Mouse (Mus musculus) liver, embryonic 12.5 days (tissue): Measurements from ENCODE around the gene Smg8. TPM values are rescaled to one million over a fixed set of nuclear protein-coding genes. Genes with fewer than 3 reads are reported as not detected.

ENCODE experiments used
- ATAC-seq: fragments of 200-750 bp; cut with Nextera tagmentation; 2 replicates; pipeline ENCODE4 v1.8.0; 2017; ENCODE audit warnings: moderate number of reproducible peaks, mild to moderate bottlenecking, moderate library complexity
- H3K27ac ChIP-seq: fragments of 300-500 bp; sonication (generic); 2 replicates; pipeline ENCODE4 v1.5.1; 2016; ENCODE audit warnings: mild to moderate bottlenecking
- H3K27me3 ChIP-seq: fragments of 300-500 bp; sonication (generic); replicated peaks from 2 replicates; pipeline ENCODE4 v1.6.1; 2016; ENCODE audit warnings: mild to moderate bottlenecking, moderate library complexity
- H3K36me3 ChIP-seq: fragments of 300-500 bp; sonication (generic); 2 replicates; pipeline ENCODE4 v1.6.1; 2016; ENCODE audit warnings: mild to moderate bottlenecking, moderate library complexity
- H3K4me1 ChIP-seq: fragments of 300-500 bp; sonication (generic); 2 replicates; pipeline ENCODE4 v1.6.1; 2016
- H3K4me2 ChIP-seq: fragments of 300-500 bp; sonication (generic); 2 replicates; pipeline ENCODE4 v1.6.1; 2016; ENCODE audit warnings: mild to moderate bottlenecking, moderate library complexity
- H3K4me3 ChIP-seq: fragments of 300-500 bp; sonication (generic); 2 replicates; pipeline ENCODE4 v1.5.1; 2016; ENCODE audit warnings: mild to moderate bottlenecking, moderate library complexity
- H3K9ac ChIP-seq: fragments of 300-500 bp; sonication (generic); 2 replicates; pipeline ENCODE4 v1.6.1; 2016; ENCODE audit warnings: mild to moderate bottlenecking, moderate library complexity
- H3K9me3 ChIP-seq: fragments of 300-500 bp; sonication (generic); replicated peaks from 2 replicates; pipeline ENCODE4 v1.6.1; 2016; ENCODE audit warnings: mild to moderate bottlenecking, moderate library complexity
- WGBS: fragments of 180-500 bp; shearing (Covaris S2); methylation state at CpG from one replicate; pipeline ENCODE4 v1.1.7; 2016; ENCODE audit not compliant: insufficient replicate concordance; 5-methylcytosine and 5-hydroxymethylcytosine counted together
- polyA plus RNA-seq: library from polyadenylated mRNA; unstranded; fragments of >200 nt; fragmentation: Nextera tagmentation; extraction: Ambion mirVana; gene quantifications from 2 replicates; pipeline ENCODE4 v1.2.1, GENCODE M21; 2016

Smg8 gene
- 12.9 and 14.8 TPM in 2 replicates for polyA plus RNA-seq

DNA sequence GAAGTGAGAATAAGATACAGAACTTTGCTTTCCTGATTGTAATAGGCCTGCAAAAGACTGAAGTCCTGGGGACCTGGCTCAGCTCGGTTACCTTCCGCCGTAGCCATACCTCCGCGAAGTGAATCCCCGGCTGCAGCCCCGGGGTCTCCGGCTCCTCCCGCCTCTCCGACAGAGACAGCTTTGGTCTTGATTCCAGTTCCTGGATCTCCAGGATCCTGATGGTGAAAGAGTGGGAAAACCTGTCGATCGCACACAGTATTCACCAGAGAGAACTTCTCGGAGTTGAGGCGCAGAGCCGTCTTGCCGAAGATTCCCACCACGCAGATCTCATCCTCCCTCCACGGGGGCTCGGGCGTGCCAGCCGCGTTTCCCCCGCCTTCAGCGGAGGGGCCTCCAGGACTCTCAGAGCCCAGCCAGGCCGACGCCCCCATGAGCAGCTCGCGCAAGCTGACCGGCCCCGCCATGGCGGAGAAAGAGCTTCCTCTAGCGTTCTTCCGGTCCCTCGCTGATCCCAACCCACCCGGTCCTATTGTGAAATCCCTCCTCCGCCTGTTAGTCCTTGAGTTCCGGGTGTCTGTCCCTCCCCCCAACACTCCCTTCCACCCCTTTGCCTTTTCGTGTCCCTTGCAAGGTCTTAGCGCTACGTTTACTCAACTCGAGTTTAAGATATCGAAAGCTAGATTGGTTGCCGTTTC lies at the start of gene Smg8:
Gene Smg8 (minus strand): TSS at position 485 of the 695 bp plus-strand sequence.
- peak; percentile 89 for ATAC-seq
- H3K36me3 ChIP-seq: peaks cover 59% of the 10 kb centered on the region
- no peaks in the 10 kb centered on the region for H3K9me3 ChIP-seq
- H3K4me3 ChIP-seq: peak within 1 kb of the TSS; percentile 86
- peak within 1 kb of the TSS; percentile 88 for H3K9ac ChIP-seq
- no peaks in the 10 kb centered on the region for H3K27me3 ChIP-seq
- WGBS: under 1% methylated on average over 43 of the region's 43 CpGs
- H3K4me1 ChIP-seq: peaks cover 38% of the 10 kb centered on the region
- H3K27ac ChIP-seq: peak within 1 kb of the TSS; percentile 75
- peak within 1 kb of the TSS; percentile 81 for H3K4me2 ChIP-seq

DNA sequence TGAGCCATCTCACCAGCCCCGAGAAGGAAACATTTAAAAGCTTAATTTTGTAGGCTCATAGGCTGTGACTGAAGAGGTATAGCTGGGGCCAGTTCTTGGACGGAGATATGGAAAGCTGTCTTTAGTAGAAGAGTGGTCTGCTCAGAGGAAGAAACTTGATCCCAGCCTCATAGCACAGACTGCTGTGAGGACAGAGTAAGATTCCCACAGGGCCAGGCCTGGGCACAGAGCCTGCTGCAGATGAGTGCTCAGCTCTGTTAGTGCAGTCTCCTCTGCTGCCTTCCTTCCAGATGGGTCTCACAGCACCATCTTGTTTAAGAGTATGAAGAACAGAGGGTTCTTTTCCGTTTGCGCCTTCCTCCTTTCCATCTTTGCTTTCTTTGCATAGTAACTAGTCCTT lies 49.7 kb upstream of the Smg8 start:
- Histone ChIP-seq H3K4me2 (no peak overlapping the region), H3K9me3 (no peaks in the 10 kb centered on the region), H3K9ac (no peak overlapping the region), H3K27ac (no peak overlapping the region), H3K27me3 (no peaks in the 10 kb centered on the region), H3K4me3 (no peak overlapping the region), H3K4me1 (no peaks in the 10 kb centered on the region), H3K36me3 (peaks cover 43% of the 10 kb centered on the region)
- 81% methylated on average over 4 of the region's 4 CpGs for WGBS
- no peak for ATAC-seq

GRCm38 (mm10) chr11:87126824-87127816 lies 40.5 kb upstream of the Smg8 start, which contains the start of gene Trim37:
Trim37 (plus strand) TSS chr11:87127077.
- Histone ChIP-seq H3K9ac (peak within 1 kb of the TSS; percentile 95), H3K4me3 (peak within 1 kb of the TSS; percentile 97), H3K36me3 (peaks cover 47% of the 10 kb centered on the region), H3K27me3 (no peaks in the 10 kb centered on the region), H3K9me3 (no peaks in the 10 kb centered on the region), H3K4me2 (peak within 1 kb of the TSS; percentile 87), H3K27ac (peak within 1 kb of the TSS; percentile 97), H3K4me1 (peaks cover 31% of the 10 kb centered on the region)
- under 1% methylated on average over 74 of the region's 105 CpGs for WGBS
- peak; percentile 92 for ATAC-seq

DNA sequence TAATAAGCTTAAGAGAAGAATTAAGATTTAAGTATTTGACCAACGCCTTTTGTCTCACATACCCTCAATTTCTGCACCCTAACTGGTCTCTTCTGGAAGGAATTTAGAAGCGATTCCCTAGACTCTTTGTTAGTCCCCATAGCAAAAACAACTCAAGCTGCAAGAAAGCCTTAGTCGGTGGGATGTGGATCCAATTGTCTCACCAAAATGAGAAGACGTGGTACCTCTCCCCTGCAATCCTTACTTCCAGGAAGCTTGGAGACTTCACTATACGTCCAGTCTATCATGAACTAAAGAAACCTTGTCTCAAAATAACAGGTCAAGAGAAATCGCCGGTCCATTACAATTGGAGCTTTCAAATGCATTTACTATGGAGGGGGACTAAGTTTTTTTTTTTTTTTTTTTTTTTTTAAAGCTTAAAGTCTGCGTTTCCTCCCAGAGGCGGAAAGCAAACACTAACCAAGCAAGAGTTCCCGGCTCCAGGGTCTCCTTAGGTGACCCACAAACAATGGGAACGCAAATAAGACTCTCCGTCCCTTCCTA lies 39.8 kb upstream of the Smg8 start:
- Histone ChIP-seq H3K27me3 (no peaks in the 10 kb centered on the region), H3K4me1 (peaks cover 31% of the 10 kb centered on the region), H3K36me3 (peaks cover 52% of the 10 kb centered on the region), H3K4me2 (peak overlapping the region; percentile 87), H3K9ac (peak overlapping the region; percentile 61), H3K27ac (peak overlapping the region; percentile 77), H3K9me3 (no peaks in the 10 kb centered on the region), H3K4me3 (peak overlapping the region; percentile 97)
- no peak for ATAC-seq
- WGBS: 4% methylated on average over 12 of the region's 12 CpGs

GRCm38 (mm10) chr11:87125562-87125961 lies 39.0 kb upstream of the Smg8 start:
- Histone ChIP-seq H3K27me3 (no peaks in the 10 kb centered on the region), H3K9me3 (no peaks in the 10 kb centered on the region), H3K36me3 (peaks cover 55% of the 10 kb centered on the region), H3K27ac (peak overlapping the region; percentile 45; the same call in 1 of the 2 replicates), H3K4me1 (peaks cover 31% of the 10 kb centered on the region), H3K9ac (peak overlapping the region; percentile 61), H3K4me3 (0 out of 2 replicates have a peak overlapping the region, but pooled peaks have one; percentile 97), H3K4me2 (peak overlapping the region; percentile 87)
- no peak for ATAC-seq
- 60% methylated on average over 4 of the region's 4 CpGs for WGBS

DNA sequence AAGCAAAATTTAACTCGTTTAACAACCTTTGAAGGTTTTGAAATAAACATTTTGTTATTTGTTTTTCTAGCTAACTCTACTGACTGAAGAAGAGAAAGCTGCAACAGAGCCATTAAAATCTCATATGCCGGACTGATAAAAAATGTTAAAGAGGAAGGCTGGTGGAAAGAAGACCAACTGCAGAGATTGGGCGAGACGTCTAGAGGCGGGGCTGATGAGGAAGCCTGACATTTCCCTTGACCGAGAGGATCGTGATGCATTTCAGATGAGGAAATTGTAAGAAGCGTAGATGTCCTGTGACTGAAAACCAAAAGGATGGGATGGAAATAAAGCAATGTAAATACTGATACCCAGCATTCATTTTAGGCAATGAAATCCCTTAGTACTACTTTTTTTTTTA lies 35.3 kb upstream of the Smg8 start:
- Histone ChIP-seq H3K9me3 (no peaks in the 10 kb centered on the region), H3K27me3 (no peaks in the 10 kb centered on the region), H3K36me3 (peaks cover 73% of the 10 kb centered on the region), H3K27ac (no peak overlapping the region), H3K9ac (no peak overlapping the region), H3K4me2 (no peak overlapping the region), H3K4me3 (no peak overlapping the region), H3K4me1 (peaks cover 16% of the 10 kb centered on the region)
- ATAC-seq: no peak
- 71% methylated on average over 8 of the region's 8 CpGs for WGBS

DNA sequence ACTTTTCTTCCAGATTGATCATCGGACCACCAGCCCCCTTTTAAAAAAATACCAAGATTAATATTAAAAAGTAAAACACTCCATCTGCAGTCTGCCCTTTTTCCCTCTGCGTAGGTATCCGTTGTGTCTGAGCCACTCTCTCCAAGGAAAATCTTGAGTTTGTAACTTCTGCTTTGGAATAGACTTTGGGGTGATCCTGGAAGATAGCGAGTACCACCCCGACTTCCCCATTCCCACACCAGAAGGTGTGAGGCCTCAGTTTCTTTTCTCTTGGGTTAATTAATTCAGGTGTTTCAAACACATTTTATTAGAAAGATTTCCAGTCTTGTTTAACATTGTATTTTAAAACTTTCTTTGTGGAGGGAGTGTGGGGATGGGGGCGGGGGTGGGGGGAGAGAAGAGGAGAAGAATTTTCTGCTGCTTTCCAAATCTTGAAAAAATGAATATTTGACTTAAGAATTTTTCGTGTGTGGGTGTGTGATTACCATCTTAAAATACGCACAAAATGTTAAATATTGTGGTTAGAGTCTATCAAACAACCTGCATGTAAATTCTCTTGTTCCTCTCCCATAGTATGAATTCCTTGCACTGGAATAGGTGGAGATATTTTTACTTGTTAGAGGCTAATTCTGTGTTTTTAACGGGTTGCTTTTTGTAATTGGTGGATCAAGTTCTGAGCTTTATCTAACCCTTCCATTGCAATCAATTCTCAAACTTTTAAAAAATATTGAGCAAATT lies 23.8 kb upstream of the Smg8 start:
- no peaks in the 10 kb centered on the region for H3K27me3 ChIP-seq
- no peaks in the 10 kb centered on the region for H3K9me3 ChIP-seq
- no peak for ATAC-seq
- peak overlapping the region; percentile 91 for H3K27ac ChIP-seq
- H3K4me2 ChIP-seq: peak overlapping the region; percentile 72
- H3K4me1 ChIP-seq: peaks cover 28% of the 10 kb centered on the region
- WGBS: 6% methylated on average over 9 of the region's 9 CpGs
- peak overlapping the region; percentile 96 for H3K9ac ChIP-seq
- H3K36me3 ChIP-seq: peaks cover 55% of the 10 kb centered on the region
- H3K4me3 ChIP-seq: peak overlapping the region; percentile 91

DNA sequence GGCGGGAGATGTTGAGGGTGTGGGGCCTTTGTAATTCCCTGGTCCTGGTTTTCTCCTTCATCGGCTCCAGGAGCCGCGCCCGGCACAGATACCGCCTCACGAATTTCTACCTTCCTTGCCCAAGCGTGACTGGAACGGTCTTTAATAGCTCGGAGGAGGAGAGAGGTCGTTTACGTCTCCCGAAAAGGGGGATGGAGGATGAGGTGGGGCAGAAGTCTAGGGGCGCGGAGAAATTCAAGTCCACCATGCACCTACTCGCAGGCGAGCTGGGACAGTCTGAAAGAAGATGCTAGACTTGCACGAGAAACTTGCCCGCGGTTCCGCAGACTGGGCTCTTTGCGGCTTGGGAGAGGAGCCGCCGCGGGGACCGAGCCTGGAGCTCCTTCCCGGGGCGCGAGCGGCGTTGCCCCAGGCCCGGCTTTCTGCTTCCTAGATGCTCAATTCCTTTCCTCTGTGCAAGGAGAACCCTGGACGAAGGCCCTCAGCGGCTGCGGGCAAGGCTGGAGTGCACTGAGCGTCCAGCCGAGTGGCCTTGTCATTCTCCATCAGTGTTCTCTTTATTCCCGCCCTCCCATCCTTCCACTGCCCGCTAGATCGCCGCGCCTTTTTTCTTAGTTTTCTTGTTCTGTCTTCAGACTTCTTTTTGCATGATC lies 23.1 kb upstream of the Smg8 start:
- Histone ChIP-seq H3K9me3 (no peaks in the 10 kb centered on the region), H3K9ac (peak overlapping the region; percentile 96), H3K4me1 (peaks cover 28% of the 10 kb centered on the region), H3K27me3 (no peaks in the 10 kb centered on the region), H3K27ac (peak overlapping the region; percentile 91), H3K4me2 (peak overlapping the region; percentile 72), H3K36me3 (peaks cover 55% of the 10 kb centered on the region), H3K4me3 (peak overlapping the region; percentile 91)
- under 1% methylated on average over 42 of the region's 42 CpGs for WGBS
- ATAC-seq: no peak

DNA sequence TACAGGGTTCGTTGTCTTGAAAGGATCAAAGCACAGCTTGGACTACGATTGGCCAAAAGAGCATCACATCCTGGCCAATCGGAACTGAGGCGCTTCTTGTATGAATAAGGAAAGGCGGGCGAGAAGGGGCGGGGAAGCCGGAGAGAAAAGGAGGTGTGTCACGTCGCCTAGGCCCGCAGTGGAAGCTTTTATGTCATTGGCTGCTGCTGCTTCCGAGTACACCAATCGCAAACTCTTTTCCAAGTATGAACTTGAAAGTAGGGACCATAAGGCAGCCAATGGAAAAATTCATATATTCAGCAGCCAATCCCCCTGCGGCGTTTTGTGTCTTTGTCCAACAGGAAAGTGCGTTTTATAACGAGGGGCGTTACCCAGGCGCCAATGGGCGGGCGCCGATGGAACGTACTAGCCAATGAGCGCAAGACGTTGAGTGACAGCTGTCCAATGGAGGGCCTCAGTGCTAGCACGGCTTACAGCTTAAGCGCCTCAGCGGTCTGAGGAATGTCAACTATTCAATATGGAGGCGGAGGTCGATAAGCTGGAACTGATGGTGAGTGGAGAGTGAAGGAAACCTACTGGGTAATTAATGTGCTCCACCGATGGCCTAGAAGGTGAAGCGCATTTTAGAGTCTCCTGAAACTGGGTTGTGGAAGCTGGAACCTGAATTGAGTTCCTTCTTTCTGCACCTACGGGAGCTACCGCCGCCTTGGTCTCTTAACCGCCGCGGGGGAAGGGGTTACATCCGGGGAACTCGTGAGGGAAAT lies 22.4 kb upstream of the Smg8 start, which contains the start of gene Ska2:
Gene Ska2 (plus strand): TSS at position 480 of the 764 bp plus-strand sequence.
- Histone ChIP-seq H3K4me1 (peaks cover 28% of the 10 kb centered on the region), H3K9ac (peak within 1 kb of the TSS; percentile 96), H3K36me3 (peaks cover 55% of the 10 kb centered on the region), H3K9me3 (no peaks in the 10 kb centered on the region), H3K4me3 (peak within 1 kb of the TSS; percentile 91), H3K27me3 (no peaks in the 10 kb centered on the region), H3K27ac (peak within 1 kb of the TSS; percentile 91), H3K4me2 (peak within 1 kb of the TSS; percentile 72)
- peak; percentile 97 for ATAC-seq
- WGBS: under 1% methylated on average over 40 of the region's 40 CpGs

GRCm38 (mm10) chr11:87108409-87108754 lies 21.8 kb upstream of the Smg8 start, which contains the start of gene Prr11:
Prr11 (minus strand) TSS chr11:87108708.
- WGBS: under 1% methylated on average over 14 of the region's 14 CpGs
- H3K36me3 ChIP-seq: peaks cover 55% of the 10 kb centered on the region
- peak within 1 kb of the TSS; percentile 91 for H3K4me3 ChIP-seq
- H3K27me3 ChIP-seq: no peaks in the 10 kb centered on the region
- peak within 1 kb of the TSS; percentile 72 for H3K4me2 ChIP-seq
- H3K4me1 ChIP-seq: peaks cover 28% of the 10 kb centered on the region
- H3K27ac ChIP-seq: peak within 1 kb of the TSS; percentile 91
- H3K9ac ChIP-seq: peak within 1 kb of the TSS; percentile 96
- H3K9me3 ChIP-seq: no peaks in the 10 kb centered on the region
- ATAC-seq: no peak
